Mouse (Mus musculus) adrenal gland, postnatal 36 days (tissue): ENCODE results near the gene Ndufv1. TPM values are rescaled to one million over a fixed set of nuclear protein-coding genes. Genes with fewer than 3 reads are reported as not detected.
"Not testable (repeated sequence)": the region's sequence is repeated elsewhere in the genome, so short reads cannot be mapped to it uniquely, and the experiment has no call there.

Source experiments
- DNase-seq, 2 experiments: peaks; one replicate each; pipeline ENCODE4 v3.0.0; 2021; ENCODE audit warnings: mixed read lengths in 1 of 2
- total RNA-seq, 2 experiments: library from RNA; stranded (reverse); gene quantifications; 2 replicates each; pipeline ENCODE4 v1.2.3; 2021

Ndufv1 gene
- total RNA-seq, 2 experiments from 2014 or later: 355 to 381 TPM

GRCm38 (mm10) chr19:4044109-4044508 lies 31.5 kb upstream of the Ndufv1 start:
- DNase-seq: not testable (repeated sequence)

- peak in 1 of 2 experiments; percentile 36 for DNase-seq
Observed at GRCm38 (mm10) chr19:4042124-4042523, 29.5 kb upstream of the Ndufv1 start.

- DNase-seq: not testable (repeated sequence)
Observed at GRCm38 (mm10) chr19:4041500-4041899, 28.9 kb upstream of the Ndufv1 start.

GRCm38 (mm10) chr19:4040941-4041340 lies 28.3 kb upstream of the Ndufv1 start:
- not testable (repeated sequence) for DNase-seq

- DNase-seq: peak; percentile 94 to 95
Observed at GRCm38 (mm10) chr19:4037788-4038232, 25.2 kb upstream of the Ndufv1 start, which contains the start of gene Gstp1. Gene Gstp1, minus strand, starts transcription at chr19:4037985.

GRCm38 (mm10) chr19:4037154-4037787 lies 24.7 kb upstream of the Ndufv1 start:
- DNase-seq: not testable (repeated sequence)

GRCm38 (mm10) chr19:4036327-4037045 lies 23.9 kb upstream of the Ndufv1 start:
- no peak for DNase-seq

- no peak for DNase-seq
Observed at GRCm38 (mm10) chr19:4033742-4034141, 21.1 kb upstream of the Ndufv1 start.

- no peak for DNase-seq
Observed at GRCm38 (mm10) chr19:4033298-4033697, 20.7 kb upstream of the Ndufv1 start.

GRCm38 (mm10) chr19:4032668-4033067 lies 20.1 kb upstream of the Ndufv1 start:
- DNase-seq: no peak

GRCm38 (mm10) chr19:4027576-4027975 lies 15.0 kb upstream of the Ndufv1 start:
- DNase-seq: no peak

GRCm38 (mm10) chr19:4023185-4023584 lies 10.6 kb upstream of the Ndufv1 start:
- no peak for DNase-seq

- DNase-seq: peak; percentile 82 to 87
Observed at GRCm38 (mm10) chr19:4018743-4019583, 6.4 kb upstream of the Ndufv1 start.

GRCm38 (mm10) chr19:4017921-4018587 lies 5.4 kb upstream of the Ndufv1 start:
- no peak for DNase-seq

- DNase-seq: no peak
Observed at GRCm38 (mm10) chr19:4015635-4016034, 3.0 kb upstream of the Ndufv1 start.

GRCm38 (mm10) chr19:4014802-4015201 lies 2.2 kb upstream of the Ndufv1 start:
- DNase-seq: no peak

- DNase-seq: no peak
Observed at GRCm38 (mm10) chr19:4013066-4013465, 460 bp upstream of the Ndufv1 start.

- DNase-seq: no peak
Observed at GRCm38 (mm10) chr19:4011086-4011485, 1.5 kb downstream of the Ndufv1 start.

GRCm38 (mm10) chr19:4005971-4006370 lies 6.6 kb downstream of the Ndufv1 start:
- no peak for DNase-seq

GRCm38 (mm10) chr19:4005091-4005490 lies 7.5 kb downstream of the Ndufv1 start:
- DNase-seq: no peak

- DNase-seq: no peak
Observed at GRCm38 (mm10) chr19:4004331-4004730, 8.3 kb downstream of the Ndufv1 start.

- no peak for DNase-seq
Observed at GRCm38 (mm10) chr19:4003641-4004040, 9.0 kb downstream of the Ndufv1 start.
